In the genomic region with DNA sequence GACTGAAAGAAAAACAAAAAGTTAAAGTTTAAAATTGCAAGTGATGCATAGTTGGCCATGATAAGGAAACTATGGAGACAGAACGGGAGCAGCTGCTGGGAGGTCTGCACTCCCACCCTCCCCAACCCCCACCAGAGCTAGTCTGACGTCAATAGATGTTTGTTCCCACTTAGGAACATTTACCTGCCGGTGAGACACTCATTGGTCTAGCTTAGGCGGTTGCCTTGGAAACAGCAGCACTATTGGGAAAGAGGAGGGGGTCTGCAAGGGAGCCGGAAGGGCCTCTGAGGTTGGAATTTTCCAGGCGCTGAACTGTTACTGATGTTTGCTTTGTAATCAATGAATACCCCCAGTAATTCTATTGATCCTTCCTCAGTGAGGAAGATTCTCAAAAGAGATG, we compare ENCODE assay signal across 9 mouse cellular contexts.
DNase-seq lines count a peak whose midpoint lies in the region; ATAC-seq lines count a peak whose summit lies in the region.
"Had no signal": no experiment of that assay in that cellular context is flagged by ENCODE, and none has a peak within 500 bp of the region (broad histone marks: within the 10 kb centered on the region; RNA-seq: fewer than 3 reads in every experiment).

No protein-coding gene starts in this region.

- WGBS in kidney, embryonic 16.5 days: 14% methylated on average over 6 of the region's 6 CpGs
- 6% methylated on average over 6 of the region's 6 CpGs for WGBS in hindbrain, embryonic 15.5 days
- 4% methylated on average over 6 of the region's 6 CpGs for WGBS in midbrain, embryonic 15.5 days

- H3K4me1 ChIP-seq in kidney, embryonic 16.5 days (ENCODE audit: insufficient read depth, low read length): peaks cover 26% of the 10 kb centered on the region
- peaks cover 12% of the 10 kb centered on the region for H3K4me1 ChIP-seq in hindbrain, embryonic 15.5 days (replicated peaks)
- H3K4me1 ChIP-seq in midbrain, embryonic 15.5 days: peaks cover 17% of the 10 kb centered on the region

- no peak overlapping the region; the same call in 1 of the 2 replicates for H3K27ac ChIP-seq in kidney, embryonic 16.5 days (ENCODE audit: low read length)
- peak overlapping the region; percentile 78 for H3K27ac ChIP-seq in hindbrain, embryonic 15.5 days (replicated peaks)
- peak overlapping the region; percentile 76 for H3K27ac ChIP-seq in midbrain, embryonic 15.5 days

- no peak overlapping the region for H3K4me3 ChIP-seq in kidney, embryonic 16.5 days (ENCODE audit: low read length)
- no peak overlapping the region for H3K4me3 ChIP-seq in hindbrain, embryonic 15.5 days
- H3K4me3 ChIP-seq in midbrain, embryonic 15.5 days: no peak overlapping the region

- no peaks in the 10 kb centered on the region for H3K27me3 ChIP-seq in kidney, embryonic 16.5 days (ENCODE audit: insufficient read depth, low read length)
- no peaks in the 10 kb centered on the region for H3K27me3 ChIP-seq in hindbrain, embryonic 15.5 days
- H3K27me3 ChIP-seq in midbrain, embryonic 15.5 days (replicated peaks): no peaks in the 10 kb centered on the region

- H3K36me3 ChIP-seq in kidney, embryonic 16.5 days (ENCODE audit: insufficient read depth, low read length): no peaks in the 10 kb centered on the region
- no peaks in the 10 kb centered on the region for H3K36me3 ChIP-seq in hindbrain, embryonic 15.5 days
- no peaks in the 10 kb centered on the region for H3K36me3 ChIP-seq in midbrain, embryonic 15.5 days (replicated peaks)

- no peak for DNase-seq in kidney, adult 8-10 months
- peak; percentile 79 for DNase-seq in embryo, embryonic 11 days
- DNase-seq in natural killer cell, adult 2 months (ENCODE audit: low spot score in 2 of 2): no peak
- DNase-seq in cerebellum, postnatal 25 days: no peak
- DNase-seq in adipocyte (ENCODE audit: low spot score): no peak
- DNase-seq: adrenal gland, postnatal 36 days had no signal

- ATAC-seq in kidney, embryonic 16.5 days (ENCODE audit: low FRiP score, low TSS enrichment): 0 out of 2 replicates have a peak, but pooled peaks have one; percentile 47
- peak; percentile 94 for ATAC-seq in hindbrain, embryonic 15.5 days (ENCODE audit: low FRiP score, low read depth)
- ATAC-seq in midbrain, embryonic 15.5 days (replicated peaks): peak; percentile 92

- H3K4me2 ChIP-seq in kidney, embryonic 16.5 days (replicated peaks; ENCODE audit: low read depth, low read length): peak overlapping the region; percentile 9; the same call in 1 of the 2 replicates
- H3K4me2 ChIP-seq in hindbrain, embryonic 15.5 days: peak overlapping the region; percentile 32; the same call in 1 of the 2 replicates
- no peak overlapping the region for H3K4me2 ChIP-seq in midbrain, embryonic 15.5 days

- no peaks in the 10 kb centered on the region for H3K9me3 ChIP-seq in kidney, embryonic 16.5 days (ENCODE audit: low read length)
- no peaks in the 10 kb centered on the region for H3K9me3 ChIP-seq in hindbrain, embryonic 15.5 days
- H3K9me3 ChIP-seq in midbrain, embryonic 15.5 days: no peaks in the 10 kb centered on the region

- no peak overlapping the region for H3K9ac ChIP-seq in kidney, embryonic 16.5 days (replicated peaks; ENCODE audit: low read length)
- H3K9ac ChIP-seq in hindbrain, embryonic 15.5 days: no peak overlapping the region
- no peak overlapping the region for H3K9ac ChIP-seq in midbrain, embryonic 15.5 days
